In the genomic region with DNA sequence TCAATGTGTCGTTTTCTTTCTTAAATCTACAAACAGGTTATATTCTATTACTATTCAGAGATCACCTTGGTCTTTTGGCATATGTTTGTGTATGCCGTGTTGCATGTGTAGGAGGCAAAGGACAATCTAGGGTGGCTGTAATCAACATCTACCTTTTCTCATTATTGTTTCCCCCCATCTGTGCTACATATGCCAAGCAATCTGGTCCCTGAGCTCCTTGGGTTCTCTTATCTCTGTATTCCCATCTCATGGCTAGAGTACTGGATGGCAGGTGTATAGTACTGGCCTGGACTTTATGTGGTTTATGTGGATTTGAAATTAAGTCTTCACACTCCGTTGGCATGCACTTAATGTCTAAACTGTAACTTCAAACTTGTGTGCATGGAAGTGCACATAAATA, we compare ENCODE assay signal across 21 mouse cellular contexts.
"Had no signal": no experiment of that assay in that cellular context is flagged by ENCODE, and none has a peak within 500 bp of the region (broad histone marks: within the 10 kb centered on the region; RNA-seq: fewer than 3 reads in every experiment).

No protein-coding gene starts in this region.

- ATAC-seq: liver, postnatal 0 days; midbrain, embryonic 13.5 days; midbrain, embryonic 16.5 days had no signal

- DNase-seq: kidney, postnatal 10 days; kidney, postnatal 36 days; layer of hippocampus, postnatal 36 days; liver, postnatal 0 days; lung, embryonic 14.5 days; lung, postnatal 10 days; lung, postnatal 36 days; thymus, adult 2 months; thymus, postnatal 14 days; thymus, postnatal 4 days had no signal

- H3K9ac ChIP-seq: kidney, embryonic 15.5 days; liver, embryonic 14.5 days; liver, postnatal 0 days; lung, embryonic 14.5 days; midbrain, embryonic 13.5 days; neural tube, embryonic 13.5 days had no signal

- H3K9me3 ChIP-seq: kidney, embryonic 15.5 days; megakaryocyte, embryonic 14.5 days; midbrain, embryonic 10.5 days; midbrain, embryonic 13.5 days; neural tube, embryonic 13.5 days had no signal

- H3K4me3 ChIP-seq: kidney, embryonic 15.5 days; left cerebral cortex, adult 2 months; megakaryocyte, embryonic 14.5 days; midbrain, embryonic 10.5 days; midbrain, embryonic 13.5 days; myocyte; neural tube, embryonic 13.5 days had no signal

- H3K27me3 ChIP-seq: kidney, embryonic 15.5 days; megakaryocyte, embryonic 14.5 days; midbrain, embryonic 13.5 days; neural tube, embryonic 13.5 days had no signal

- H3K4me2 ChIP-seq: kidney, embryonic 15.5 days; liver, embryonic 11.5 days; lung, embryonic 14.5 days; midbrain, embryonic 13.5 days; neural tube, embryonic 13.5 days had no signal

- H3K4me1 ChIP-seq: kidney, embryonic 15.5 days; megakaryocyte, embryonic 14.5 days; midbrain, embryonic 10.5 days; midbrain, embryonic 13.5 days; neural tube, embryonic 13.5 days had no signal

- H3K36me3 ChIP-seq: kidney, embryonic 15.5 days; midbrain, embryonic 10.5 days; midbrain, embryonic 13.5 days; neural tube, embryonic 13.5 days had no signal

- H3K27ac ChIP-seq: kidney, embryonic 15.5 days; left cerebral cortex, adult 2 months; liver, embryonic 14.5 days; midbrain, embryonic 10.5 days; midbrain, embryonic 13.5 days; neural tube, embryonic 13.5 days; stomach, postnatal 0 days had no signal
